Mouse (Mus musculus): ENCODE measurements around the gene Gm20521. TPM values are rescaled to one million over a fixed set of nuclear protein-coding genes. Genes with fewer than 3 reads are reported as not detected.

Gene Gm20521
- polyA plus RNA-seq, 1 experiment from 2014 or later: not detected

- Histone ChIP-seq H3K4me3 (replicated peaks) (peak overlapping the region; percentile 62), H3K27ac (replicated peaks) (peak overlapping the region; percentile 98), H3K36me3 (peaks cover 32% of the 10 kb centered on the region), H3K4me1 (peaks cover 46% of the 10 kb centered on the region), H3K9me3 (replicated peaks) (no peaks in the 10 kb centered on the region), H3K9ac (peak overlapping the region; percentile 94), H3K27me3 (no peaks in the 10 kb centered on the region), H3K4me2 (replicated peaks) (peak overlapping the region; percentile 61)
- peak; percentile 64 for ATAC-seq (ENCODE audit: insufficient number of reproducible peaks, low FRiP score, low TSS enrichment, low read depth)
- 8% methylated on average over 7 of the region's 7 CpGs for WGBS
Observed at GRCm38 (mm10) chr14:54924641-54925348, 41.6 kb downstream of the Gm20521 start.

GRCm38 (mm10) chr14:54925349-54926342 is 42.4 kb downstream of the Gm20521 start, which contains the start of gene Efs:
Gene Efs, minus strand, starts transcription at chr14:54926126.
- Histone ChIP-seq H3K27ac (replicated peaks) (peak within 1 kb of the TSS; percentile 98), H3K4me2 (replicated peaks) (peak within 1 kb of the TSS; percentile 61), H3K36me3 (peaks cover 23% of the 10 kb centered on the region), H3K9ac (peak within 1 kb of the TSS; percentile 94), H3K4me3 (replicated peaks) (peak within 1 kb of the TSS; percentile 62), H3K4me1 (peaks cover 52% of the 10 kb centered on the region), H3K9me3 (replicated peaks) (no peaks in the 10 kb centered on the region), H3K27me3 (no peaks in the 10 kb centered on the region)
- 1% methylated on average over 51 of the region's 57 CpGs for WGBS
- ATAC-seq (ENCODE audit: insufficient number of reproducible peaks, low FRiP score, low TSS enrichment, low read depth): peak; percentile 70

- Histone ChIP-seq H3K27ac (replicated peaks) (peak overlapping the region; percentile 98), H3K4me2 (replicated peaks) (peak overlapping the region; percentile 61), H3K9me3 (replicated peaks) (no peaks in the 10 kb centered on the region), H3K27me3 (no peaks in the 10 kb centered on the region), H3K36me3 (peaks cover 14% of the 10 kb centered on the region), H3K4me3 (replicated peaks) (peak overlapping the region; percentile 62), H3K4me1 (peaks cover 52% of the 10 kb centered on the region), H3K9ac (peak overlapping the region; percentile 94)
- under 1% methylated on average over 55 of the region's 58 CpGs for WGBS
- peak; percentile 83 for ATAC-seq (ENCODE audit: insufficient number of reproducible peaks, low FRiP score, low TSS enrichment, low read depth)
Observed at GRCm38 (mm10) chr14:54926401-54927158, 43.3 kb downstream of the Gm20521 start.

GRCm38 (mm10) chr14:54927296-54927695 is 44.1 kb downstream of the Gm20521 start:
- Histone ChIP-seq H3K4me3 (replicated peaks) (peak overlapping the region; percentile 62), H3K36me3 (peaks cover 7% of the 10 kb centered on the region), H3K27me3 (no peaks in the 10 kb centered on the region), H3K4me1 (peaks cover 52% of the 10 kb centered on the region), H3K27ac (replicated peaks) (peak overlapping the region; percentile 98), H3K9me3 (replicated peaks) (no peaks in the 10 kb centered on the region), H3K9ac (peak overlapping the region; percentile 94; the same call in 1 of the 2 replicates), H3K4me2 (replicated peaks) (peak overlapping the region; percentile 61)
- no peak for ATAC-seq (ENCODE audit: insufficient number of reproducible peaks, low FRiP score, low TSS enrichment, low read depth)
- WGBS: 10% methylated on average over 7 of the region's 7 CpGs

GRCm38 (mm10) chr14:54929801-54930200 is 46.6 kb downstream of the Gm20521 start:
- no peaks in the 10 kb centered on the region for H3K36me3 ChIP-seq
- WGBS: 58% methylated on average over 5 of the region's 5 CpGs
- ATAC-seq (ENCODE audit: insufficient number of reproducible peaks, low FRiP score, low TSS enrichment, low read depth): no peak
- H3K4me2 ChIP-seq (replicated peaks): no peak overlapping the region
- no peak overlapping the region for H3K9ac ChIP-seq
- no peak overlapping the region for H3K27ac ChIP-seq (replicated peaks)
- no peaks in the 10 kb centered on the region for H3K27me3 ChIP-seq
- H3K9me3 ChIP-seq (replicated peaks): no peaks in the 10 kb centered on the region
- H3K4me1 ChIP-seq: peaks cover 49% of the 10 kb centered on the region
- no peak overlapping the region for H3K4me3 ChIP-seq (replicated peaks)

- Histone ChIP-seq H3K36me3 (no peaks in the 10 kb centered on the region), H3K4me2 (replicated peaks) (no peak overlapping the region), H3K4me1 (peaks cover 44% of the 10 kb centered on the region), H3K27me3 (0 out of 2 replicates have a peak, but pooled peaks cover 3% of the 10 kb centered on the region), H3K9ac (no peak overlapping the region), H3K9me3 (replicated peaks) (no peaks in the 10 kb centered on the region), H3K27ac (replicated peaks) (no peak overlapping the region), H3K4me3 (replicated peaks) (no peak overlapping the region)
- 22% methylated on average over 2 of the region's 2 CpGs for WGBS
- no peak for ATAC-seq (ENCODE audit: insufficient number of reproducible peaks, low FRiP score, low TSS enrichment, low read depth)
Observed at GRCm38 (mm10) chr14:54930431-54930830, 47.2 kb downstream of the Gm20521 start.

- no peak within 1 kb of the TSS for H3K27ac ChIP-seq (replicated peaks)
- no peaks in the 10 kb centered on the region for H3K36me3 ChIP-seq
- H3K9ac ChIP-seq: no peak within 1 kb of the TSS
- no peaks in the 10 kb centered on the region for H3K9me3 ChIP-seq (replicated peaks)
- no peak within 1 kb of the TSS for H3K4me3 ChIP-seq (replicated peaks)
- no peak for ATAC-seq (ENCODE audit: insufficient number of reproducible peaks, low FRiP score, low TSS enrichment, low read depth)
- H3K27me3 ChIP-seq: 0 out of 2 replicates have a peak, but pooled peaks cover 3% of the 10 kb centered on the region
- peaks cover 38% of the 10 kb centered on the region for H3K4me1 ChIP-seq
- H3K4me2 ChIP-seq (replicated peaks): no peak within 1 kb of the TSS
- 26% methylated on average over 6 of the region's 6 CpGs for WGBS
Observed at GRCm38 (mm10) chr14:54932645-54933150, 49.5 kb downstream of the Gm20521 start, which contains the start of gene Il25. Gene Il25, plus strand, starts transcription at chr14:54932695.

GRCm38 (mm10) chr14:54935904-54936830 is 52.9 kb downstream of the Gm20521 start, which contains the start of gene Cmtm5:
Gene Cmtm5, plus strand, starts transcription at chr14:54936261.
- peak within 1 kb of the TSS; percentile 8; the same call in 1 of the 2 replicates for H3K4me3 ChIP-seq (replicated peaks)
- 15% methylated on average over 8 of the region's 8 CpGs for WGBS
- H3K27me3 ChIP-seq: 0 out of 2 replicates have a peak, but pooled peaks cover 3% of the 10 kb centered on the region
- H3K4me1 ChIP-seq: peaks cover 20% of the 10 kb centered on the region
- no peaks in the 10 kb centered on the region for H3K36me3 ChIP-seq
- no peak within 1 kb of the TSS for H3K9ac ChIP-seq
- peak; percentile 46 for ATAC-seq (ENCODE audit: insufficient number of reproducible peaks, low FRiP score, low TSS enrichment, low read depth)
- peak within 1 kb of the TSS; percentile 15; the same call in 1 of the 2 replicates for H3K4me2 ChIP-seq (replicated peaks)
- no peaks in the 10 kb centered on the region for H3K9me3 ChIP-seq (replicated peaks)
- peak within 1 kb of the TSS; percentile 84 for H3K27ac ChIP-seq (replicated peaks)

GRCm38 (mm10) chr14:54936831-54937160 is 53.6 kb downstream of the Gm20521 start:
- WGBS: 21% methylated on average over 6 of the region's 6 CpGs
- no peak for ATAC-seq (ENCODE audit: insufficient number of reproducible peaks, low FRiP score, low TSS enrichment, low read depth)
- Histone ChIP-seq H3K27ac (replicated peaks) (peak overlapping the region; percentile 84), H3K36me3 (no peaks in the 10 kb centered on the region), H3K9ac (no peak overlapping the region), H3K27me3 (0 out of 2 replicates have a peak, but pooled peaks cover 3% of the 10 kb centered on the region), H3K4me2 (replicated peaks) (0 out of 2 replicates have a peak overlapping the region, but pooled peaks have one; percentile 15), H3K9me3 (replicated peaks) (no peaks in the 10 kb centered on the region), H3K4me3 (replicated peaks) (peak overlapping the region; percentile 8; the same call in 1 of the 2 replicates), H3K4me1 (peaks cover 24% of the 10 kb centered on the region)
